Mouse (Mus musculus): ENCODE data around the gene Rnf180. TPM values are rescaled to one million over a fixed set of nuclear protein-coding genes. Genes with fewer than 3 reads are reported as not detected.

Rnf180 gene
- polyA plus RNA-seq, 1 experiment from 2014 or later: 5.9 TPM

- no peak for ATAC-seq (ENCODE audit: insufficient number of reproducible peaks, insufficient read depth, low FRiP score, low read depth)
- Histone ChIP-seq H3K27me3 (ENCODE audit: control insufficient read depth, insufficient read depth, low read length) (no peaks in the 10 kb centered on the region), H3K4me1 (ENCODE audit: control insufficient read depth, insufficient read depth, low read length) (no peaks in the 10 kb centered on the region), H3K4me3 (ENCODE audit: low read depth, low read length) (no peak overlapping the region), H3K9ac (replicated peaks; ENCODE audit: low read depth, low read length) (no peak overlapping the region), H3K9me3 (ENCODE audit: control insufficient read depth, low read depth, low read length) (no peaks in the 10 kb centered on the region), H3K4me2 (replicated peaks; ENCODE audit: low read depth, low read length) (no peak overlapping the region), H3K36me3 (ENCODE audit: control insufficient read depth, insufficient read depth, low read length) (no peaks in the 10 kb centered on the region), H3K27ac (ENCODE audit: low read length) (no peak overlapping the region)
- 63% methylated on average over 10 of the region's 10 CpGs for whole genome bisulfite sequencing
These were observed 70.6 kb downstream of the Rnf180 start for GRCm38 (mm10) chr13:105224048-105224447.

GRCm38 (mm10) chr13:105223147-105223546, 71.5 kb downstream of the Rnf180 start:
- no peak overlapping the region for H3K4me2 ChIP-seq (replicated peaks; ENCODE audit: low read depth, low read length)
- no peaks in the 10 kb centered on the region for H3K9me3 ChIP-seq (ENCODE audit: control insufficient read depth, low read depth, low read length)
- H3K4me1 ChIP-seq (ENCODE audit: control insufficient read depth, insufficient read depth, low read length): no peaks in the 10 kb centered on the region
- no peaks in the 10 kb centered on the region for H3K27me3 ChIP-seq (ENCODE audit: control insufficient read depth, insufficient read depth, low read length)
- WGBS: 76% methylated on average over 3 of the region's 3 CpGs
- H3K36me3 ChIP-seq (ENCODE audit: control insufficient read depth, insufficient read depth, low read length): no peaks in the 10 kb centered on the region
- no peak for ATAC-seq (ENCODE audit: insufficient number of reproducible peaks, insufficient read depth, low FRiP score, low read depth)
- no peak overlapping the region for H3K9ac ChIP-seq (replicated peaks; ENCODE audit: low read depth, low read length)
- H3K27ac ChIP-seq (ENCODE audit: low read length): no peak overlapping the region
- H3K4me3 ChIP-seq (ENCODE audit: low read depth, low read length): no peak overlapping the region

GRCm38 (mm10) chr13:105222016-105222725, 72.4 kb downstream of the Rnf180 start:
- Histone ChIP-seq H3K9ac (replicated peaks; ENCODE audit: low read depth, low read length) (no peak overlapping the region), H3K36me3 (ENCODE audit: control insufficient read depth, insufficient read depth, low read length) (no peaks in the 10 kb centered on the region), H3K27ac (ENCODE audit: low read length) (no peak overlapping the region), H3K4me1 (ENCODE audit: control insufficient read depth, insufficient read depth, low read length) (no peaks in the 10 kb centered on the region), H3K9me3 (ENCODE audit: control insufficient read depth, low read depth, low read length) (no peaks in the 10 kb centered on the region), H3K4me3 (ENCODE audit: low read depth, low read length) (no peak overlapping the region), H3K4me2 (replicated peaks; ENCODE audit: low read depth, low read length) (no peak overlapping the region), H3K27me3 (ENCODE audit: control insufficient read depth, insufficient read depth, low read length) (no peaks in the 10 kb centered on the region)
- ATAC-seq (ENCODE audit: insufficient number of reproducible peaks, insufficient read depth, low FRiP score, low read depth): no peak
- 93% methylated on average over 5 of the region's 5 CpGs for WGBS

GRCm38 (mm10) chr13:105210746-105211145, 83.9 kb downstream of the Rnf180 start:
- Histone ChIP-seq H3K4me3 (ENCODE audit: low read depth, low read length) (no peak overlapping the region), H3K27me3 (ENCODE audit: control insufficient read depth, insufficient read depth, low read length) (no peaks in the 10 kb centered on the region), H3K4me1 (ENCODE audit: control insufficient read depth, insufficient read depth, low read length) (no peaks in the 10 kb centered on the region), H3K36me3 (ENCODE audit: control insufficient read depth, insufficient read depth, low read length) (no peaks in the 10 kb centered on the region), H3K9me3 (ENCODE audit: control insufficient read depth, low read depth, low read length) (no peaks in the 10 kb centered on the region), H3K9ac (replicated peaks; ENCODE audit: low read depth, low read length) (no peak overlapping the region), H3K27ac (ENCODE audit: low read length) (no peak overlapping the region), H3K4me2 (replicated peaks; ENCODE audit: low read depth, low read length) (no peak overlapping the region)
- no peak for ATAC-seq (ENCODE audit: insufficient number of reproducible peaks, insufficient read depth, low FRiP score, low read depth)
- WGBS: 69% methylated on average over 3 of the region's 3 CpGs

- Histone ChIP-seq H3K4me2 (replicated peaks; ENCODE audit: low read depth, low read length) (no peak overlapping the region), H3K4me1 (ENCODE audit: control insufficient read depth, insufficient read depth, low read length) (no peaks in the 10 kb centered on the region), H3K4me3 (ENCODE audit: low read depth, low read length) (no peak overlapping the region), H3K36me3 (ENCODE audit: control insufficient read depth, insufficient read depth, low read length) (no peaks in the 10 kb centered on the region), H3K9ac (replicated peaks; ENCODE audit: low read depth, low read length) (no peak overlapping the region), H3K9me3 (ENCODE audit: control insufficient read depth, low read depth, low read length) (no peaks in the 10 kb centered on the region), H3K27ac (ENCODE audit: low read length) (no peak overlapping the region), H3K27me3 (ENCODE audit: control insufficient read depth, insufficient read depth, low read length) (no peaks in the 10 kb centered on the region)
- ATAC-seq (ENCODE audit: insufficient number of reproducible peaks, insufficient read depth, low FRiP score, low read depth): no peak
- 94% methylated on average over 3 of the region's 3 CpGs for WGBS
These were observed 90.8 kb downstream of the Rnf180 start for GRCm38 (mm10) chr13:105203851-105204250.

- no peak for ATAC-seq (ENCODE audit: insufficient number of reproducible peaks, insufficient read depth, low FRiP score, low read depth)
- H3K4me2 ChIP-seq (replicated peaks; ENCODE audit: low read depth, low read length): no peak overlapping the region
- 52% methylated on average over 3 of the region's 3 CpGs for WGBS
These were observed 96.0 kb downstream of the Rnf180 start for GRCm38 (mm10) chr13:105198658-105199057.

GRCm38 (mm10) chr13:105198028-105198427, 96.6 kb downstream of the Rnf180 start:
- no peak overlapping the region for H3K4me3 ChIP-seq (ENCODE audit: low read depth, low read length)
- H3K4me2 ChIP-seq (replicated peaks; ENCODE audit: low read depth, low read length): no peak overlapping the region
- WGBS: 45% methylated on average over 3 of the region's 3 CpGs
- no peaks in the 10 kb centered on the region for H3K4me1 ChIP-seq (ENCODE audit: control insufficient read depth, insufficient read depth, low read length)
- no peaks in the 10 kb centered on the region for H3K9me3 ChIP-seq (ENCODE audit: control insufficient read depth, low read depth, low read length)
- no peak overlapping the region for H3K27ac ChIP-seq (ENCODE audit: low read length)
- no peak overlapping the region for H3K9ac ChIP-seq (replicated peaks; ENCODE audit: low read depth, low read length)
- no peaks in the 10 kb centered on the region for H3K27me3 ChIP-seq (ENCODE audit: control insufficient read depth, insufficient read depth, low read length)
- no peaks in the 10 kb centered on the region for H3K36me3 ChIP-seq (ENCODE audit: control insufficient read depth, insufficient read depth, low read length)
- ATAC-seq (ENCODE audit: insufficient number of reproducible peaks, insufficient read depth, low FRiP score, low read depth): no peak

More at GRCm38 (mm10) chr13:105198658-105199057, 96.0 kb downstream of the Rnf180 start:
- Histone ChIP-seq H3K9ac (replicated peaks; ENCODE audit: low read depth, low read length) (no peak overlapping the region), H3K27ac (ENCODE audit: low read length) (no peak overlapping the region), H3K4me3 (ENCODE audit: low read depth, low read length) (no peak overlapping the region), H3K9me3 (ENCODE audit: control insufficient read depth, low read depth, low read length) (no peaks in the 10 kb centered on the region), H3K36me3 (ENCODE audit: control insufficient read depth, insufficient read depth, low read length) (no peaks in the 10 kb centered on the region), H3K27me3 (ENCODE audit: control insufficient read depth, insufficient read depth, low read length) (no peaks in the 10 kb centered on the region), H3K4me1 (ENCODE audit: control insufficient read depth, insufficient read depth, low read length) (no peaks in the 10 kb centered on the region)

GRCm38 (mm10) chr13:105193583-105193982, 101.0 kb downstream of the Rnf180 start:
- Histone ChIP-seq H3K36me3 (ENCODE audit: control insufficient read depth, insufficient read depth, low read length) (no peaks in the 10 kb centered on the region), H3K4me3 (ENCODE audit: low read depth, low read length) (no peak overlapping the region)
- 65% methylated on average over 7 of the region's 7 CpGs for WGBS

GRCm38 (mm10) chr13:105188730-105189129, 105.9 kb downstream of the Rnf180 start:
- no peak overlapping the region for H3K27ac ChIP-seq (ENCODE audit: low read length)
- H3K9ac ChIP-seq (replicated peaks; ENCODE audit: low read depth, low read length): no peak overlapping the region
- no peak for ATAC-seq (ENCODE audit: insufficient number of reproducible peaks, insufficient read depth, low FRiP score, low read depth)
- 87% methylated on average over 7 of the region's 7 CpGs for WGBS
- H3K4me1 ChIP-seq (ENCODE audit: control insufficient read depth, insufficient read depth, low read length): no peaks in the 10 kb centered on the region
- no peak overlapping the region for H3K4me2 ChIP-seq (replicated peaks; ENCODE audit: low read depth, low read length)
- H3K27me3 ChIP-seq (ENCODE audit: control insufficient read depth, insufficient read depth, low read length): no peaks in the 10 kb centered on the region
- H3K9me3 ChIP-seq (ENCODE audit: control insufficient read depth, low read depth, low read length): no peaks in the 10 kb centered on the region
- H3K4me3 ChIP-seq (ENCODE audit: low read depth, low read length): no peak overlapping the region
- no peaks in the 10 kb centered on the region for H3K36me3 ChIP-seq (ENCODE audit: control insufficient read depth, insufficient read depth, low read length)

More at GRCm38 (mm10) chr13:105193583-105193982, 101.0 kb downstream of the Rnf180 start:
- H3K27me3 ChIP-seq (ENCODE audit: control insufficient read depth, insufficient read depth, low read length): no peaks in the 10 kb centered on the region
- no peak overlapping the region for H3K4me2 ChIP-seq (replicated peaks; ENCODE audit: low read depth, low read length)
- no peaks in the 10 kb centered on the region for H3K4me1 ChIP-seq (ENCODE audit: control insufficient read depth, insufficient read depth, low read length)
- H3K27ac ChIP-seq (ENCODE audit: low read length): no peak overlapping the region
- no peak overlapping the region for H3K9ac ChIP-seq (replicated peaks; ENCODE audit: low read depth, low read length)
- no peaks in the 10 kb centered on the region for H3K9me3 ChIP-seq (ENCODE audit: control insufficient read depth, low read depth, low read length)
- no peak for ATAC-seq (ENCODE audit: insufficient number of reproducible peaks, insufficient read depth, low FRiP score, low read depth)

Data from stomach, embryonic 14.5 days (tissue).